Mouse (Mus musculus) intestine, embryonic 16.5 days (tissue): ENCODE data around the gene Foxa2. TPM values are rescaled to one million over a fixed set of nuclear protein-coding genes. Genes with fewer than 3 reads are reported as not detected.

ENCODE experiments used
- ATAC-seq: fragments of 200-750 bp; cut with Nextera tagmentation; 2 replicates; pipeline ENCODE4 v1.8.0; 2017; ENCODE audit warnings: moderate TSS enrichment, moderate library complexity
- H3K27ac ChIP-seq: fragments of 300-500 bp; sonication (generic); 2 replicates; pipeline ENCODE4 v1.5.1; 2014; ENCODE audit warnings: mild to moderate bottlenecking, low read length
- H3K27me3 ChIP-seq: fragments of 300-500 bp; sonication (generic); replicated peaks from 2 replicates; pipeline ENCODE4 v1.6.1; 2014; ENCODE audit warnings: low read length, control low read depth, mixed read lengths; ENCODE audit not compliant: control insufficient read depth, insufficient read depth
- H3K36me3 ChIP-seq: fragments of 300-500 bp; sonication (generic); 2 replicates; pipeline ENCODE4 v1.6.1; 2014; ENCODE audit warnings: low read length, control low read depth; ENCODE audit not compliant: control insufficient read depth, insufficient read depth
- H3K4me1 ChIP-seq: fragments of 300-500 bp; sonication (generic); 2 replicates; pipeline ENCODE4 v1.6.1; 2014; ENCODE audit warnings: low read length, control low read depth, mixed read lengths; ENCODE audit not compliant: control insufficient read depth, insufficient read depth
- H3K4me2 ChIP-seq: fragments of 300-500 bp; sonication (generic); 2 replicates; pipeline ENCODE4 v1.6.1; 2014; ENCODE audit warnings: low read depth, low read length, control low read depth
- H3K4me3 ChIP-seq: fragments of 300-500 bp; sonication (generic); 2 replicates; pipeline ENCODE4 v1.5.1; 2014; ENCODE audit warnings: mild to moderate bottlenecking, low read length
- H3K9ac ChIP-seq: fragments of 300-500 bp; sonication (generic); 2 replicates; pipeline ENCODE4 v1.6.1; 2014; ENCODE audit warnings: low read depth, low read length
- H3K9me3 ChIP-seq: fragments of 300-500 bp; sonication (generic); 2 replicates; pipeline ENCODE4 v1.6.1; 2016; ENCODE audit warnings: low read length, control low read depth; ENCODE audit not compliant: control insufficient read depth
- WGBS: fragments of 180-500 bp; shearing (Covaris S2); extraction: QIAGEN DNeasy Blood & Tissue Kit; methylation state at CpG from one replicate; pipeline ENCODE4 v1.1.7; 2014; 5-methylcytosine and 5-hydroxymethylcytosine counted together
- polyA plus RNA-seq: library from polyadenylated mRNA; unstranded; fragments of >200 nt; fragmentation: Nextera tagmentation; extraction: Ambion mirVana; gene quantifications from 2 replicates; pipeline ENCODE4 v1.2.1, GENCODE M21; 2015

Foxa2 gene
- polyA plus RNA-seq, 1 experiment from 2014 or later, result 4.1 TPM

- 0 out of 2 replicates have a peak, but pooled peaks cover 4% of the 10 kb centered on the region for H3K9me3 ChIP-seq
- H3K9ac ChIP-seq, result 0 out of 2 replicates have a peak overlapping the region, but pooled peaks have one; percentile 10
- ATAC-seq, result peak; percentile 50
- H3K36me3 ChIP-seq, result no peaks in the 10 kb centered on the region
- H3K4me2 ChIP-seq, result peak overlapping the region; percentile 65
- H3K4me1 ChIP-seq, result peaks cover 17% of the 10 kb centered on the region
- peaks cover 71% of the 10 kb centered on the region for H3K27me3 ChIP-seq
- no peak overlapping the region for H3K27ac ChIP-seq
- WGBS, result under 1% methylated on average over 41 of the region's 41 CpGs
- peak overlapping the region; percentile 42 for H3K4me3 ChIP-seq
These were observed 1.8 kb upstream of the Foxa2 start for GRCm38 (mm10) chr2:148048484-148049129.

DNA sequence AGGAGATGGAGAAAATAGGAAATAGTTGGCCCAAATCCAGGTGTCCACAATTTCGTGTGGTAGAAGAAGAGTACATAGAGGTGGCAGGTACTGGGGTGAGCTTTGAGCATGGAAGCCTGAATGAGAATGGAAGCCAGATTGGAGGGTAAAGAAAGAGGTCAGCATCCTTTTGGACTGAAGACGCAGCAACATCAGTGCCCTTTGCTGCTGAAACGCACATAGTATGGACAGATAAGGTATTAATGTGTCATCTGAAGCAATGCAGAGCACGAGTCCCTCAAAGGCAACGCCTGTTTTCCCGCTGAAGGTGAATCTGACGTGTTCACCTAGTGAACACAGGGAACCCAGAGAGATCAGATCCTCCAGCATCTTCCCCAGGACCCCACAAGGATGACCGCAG lies 842 bp upstream of the Foxa2 start:
- no peak overlapping the region for H3K27ac ChIP-seq
- 29% methylated on average over 8 of the region's 8 CpGs for WGBS
- no peak overlapping the region for H3K4me2 ChIP-seq
- no peaks in the 10 kb centered on the region for H3K36me3 ChIP-seq
- H3K4me3 ChIP-seq, result no peak overlapping the region
- no peak for ATAC-seq
- H3K9me3 ChIP-seq, result 0 out of 2 replicates have a peak, but pooled peaks cover 4% of the 10 kb centered on the region
- H3K9ac ChIP-seq, result no peak overlapping the region
- peaks cover 17% of the 10 kb centered on the region for H3K4me1 ChIP-seq
- peaks cover 70% of the 10 kb centered on the region for H3K27me3 ChIP-seq

- no peaks in the 10 kb centered on the region for H3K36me3 ChIP-seq
- peak overlapping the region; percentile 53; the same call in 1 of the 2 replicates for H3K9ac ChIP-seq
- peaks cover 76% of the 10 kb centered on the region for H3K27me3 ChIP-seq
- H3K9me3 ChIP-seq, result 0 out of 2 replicates have a peak, but pooled peaks cover 4% of the 10 kb centered on the region
- WGBS, result 1% methylated on average over 55 of the region's 65 CpGs
- ATAC-seq, result peak; percentile 61
- peak overlapping the region; percentile 54 for H3K4me3 ChIP-seq
- peaks cover 17% of the 10 kb centered on the region for H3K4me1 ChIP-seq
- H3K27ac ChIP-seq, result peak overlapping the region; percentile 54
- peak overlapping the region; percentile 76 for H3K4me2 ChIP-seq
These were observed 601 bp downstream of the Foxa2 start for GRCm38 (mm10) chr2:148045937-148046798.

GRCm38 (mm10) chr2:148045543-148045936 lies 1.2 kb downstream of the Foxa2 start:
- peak overlapping the region; percentile 76 for H3K4me2 ChIP-seq
- no peaks in the 10 kb centered on the region for H3K36me3 ChIP-seq
- H3K9ac ChIP-seq, result peak overlapping the region; percentile 51; the same call in 1 of the 2 replicates
- no peak overlapping the region for H3K27ac ChIP-seq
- peak; percentile 51 for ATAC-seq
- peaks cover 17% of the 10 kb centered on the region for H3K4me1 ChIP-seq
- 0 out of 2 replicates have a peak, but pooled peaks cover 4% of the 10 kb centered on the region for H3K9me3 ChIP-seq
- WGBS, result under 1% methylated on average over 25 of the region's 25 CpGs
- peaks cover 80% of the 10 kb centered on the region for H3K27me3 ChIP-seq
- peak overlapping the region; percentile 54 for H3K4me3 ChIP-seq

- H3K36me3 ChIP-seq, result no peaks in the 10 kb centered on the region
- peak overlapping the region; percentile 51 for H3K9ac ChIP-seq
- peak overlapping the region; percentile 76 for H3K4me2 ChIP-seq
- WGBS, result 2% methylated on average over 26 of the region's 26 CpGs
- peak overlapping the region; percentile 54 for H3K4me3 ChIP-seq
- 0 out of 2 replicates have a peak, but pooled peaks cover 4% of the 10 kb centered on the region for H3K9me3 ChIP-seq
- no peak for ATAC-seq
- H3K27me3 ChIP-seq, result peaks cover 85% of the 10 kb centered on the region
- H3K27ac ChIP-seq, result peak overlapping the region; percentile 19; the same call in 1 of the 2 replicates
- peaks cover 17% of the 10 kb centered on the region for H3K4me1 ChIP-seq
These were observed 1.8 kb downstream of the Foxa2 start for GRCm38 (mm10) chr2:148044877-148045539.

- Histone ChIP-seq H3K27ac (no peak overlapping the region), H3K4me2 (peak overlapping the region; percentile 76), H3K9me3 (0 out of 2 replicates have a peak, but pooled peaks cover 4% of the 10 kb centered on the region), H3K4me1 (peaks cover 20% of the 10 kb centered on the region), H3K36me3 (no peaks in the 10 kb centered on the region), H3K27me3 (peaks cover 89% of the 10 kb centered on the region), H3K4me3 (peak overlapping the region; percentile 54), H3K9ac (peak overlapping the region; percentile 51)
- no peak for ATAC-seq
- WGBS, result 12% methylated on average over 71 of the region's 71 CpGs
These were observed 2.5 kb downstream of the Foxa2 start for GRCm38 (mm10) chr2:148043976-148044876.

DNA sequence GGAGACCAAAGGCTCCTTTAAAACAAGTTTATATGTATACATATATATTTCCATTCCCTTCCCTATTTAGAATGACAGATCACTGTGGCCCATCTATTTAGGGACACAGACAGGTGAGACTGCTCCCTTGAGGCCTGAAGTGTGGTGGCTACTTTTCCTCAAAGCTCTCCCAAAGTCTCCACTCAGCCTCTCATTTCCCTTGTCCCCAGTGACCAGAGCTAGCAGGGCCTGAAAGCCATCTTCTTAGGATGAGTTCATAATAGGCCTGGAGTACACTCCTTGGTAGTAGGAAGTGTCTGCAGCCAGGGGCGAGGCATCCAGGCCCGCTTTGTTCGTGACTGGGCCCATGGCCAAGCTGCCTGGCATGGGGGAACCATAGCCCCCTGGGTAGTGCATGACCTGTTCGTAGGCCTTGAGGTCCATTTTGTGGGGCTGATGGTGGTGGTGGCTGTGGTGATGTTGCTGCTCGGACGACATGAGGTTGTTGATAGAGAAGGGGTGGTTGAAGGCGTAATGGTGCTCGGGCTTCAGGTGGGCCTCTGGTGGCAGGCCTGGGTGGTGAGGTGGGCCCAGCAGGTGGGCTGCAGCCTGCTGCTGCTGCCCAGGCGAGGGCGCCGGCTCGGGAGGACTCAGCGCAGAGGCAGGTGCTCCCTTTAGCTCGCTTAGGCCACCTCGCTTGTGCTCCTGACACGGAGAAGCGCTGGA lies 3.3 kb downstream of the Foxa2 start:
- Histone ChIP-seq H3K4me2 (peak overlapping the region; percentile 76), H3K9me3 (0 out of 2 replicates have a peak, but pooled peaks cover 4% of the 10 kb centered on the region), H3K36me3 (no peaks in the 10 kb centered on the region), H3K27me3 (peaks cover 88% of the 10 kb centered on the region), H3K4me3 (peak overlapping the region; percentile 54), H3K4me1 (peaks cover 17% of the 10 kb centered on the region), H3K27ac (no peak overlapping the region), H3K9ac (peak overlapping the region; percentile 51; the same call in 1 of the 2 replicates)
- WGBS, result 27% methylated on average over 17 of the region's 17 CpGs
- no peak for ATAC-seq

DNA sequence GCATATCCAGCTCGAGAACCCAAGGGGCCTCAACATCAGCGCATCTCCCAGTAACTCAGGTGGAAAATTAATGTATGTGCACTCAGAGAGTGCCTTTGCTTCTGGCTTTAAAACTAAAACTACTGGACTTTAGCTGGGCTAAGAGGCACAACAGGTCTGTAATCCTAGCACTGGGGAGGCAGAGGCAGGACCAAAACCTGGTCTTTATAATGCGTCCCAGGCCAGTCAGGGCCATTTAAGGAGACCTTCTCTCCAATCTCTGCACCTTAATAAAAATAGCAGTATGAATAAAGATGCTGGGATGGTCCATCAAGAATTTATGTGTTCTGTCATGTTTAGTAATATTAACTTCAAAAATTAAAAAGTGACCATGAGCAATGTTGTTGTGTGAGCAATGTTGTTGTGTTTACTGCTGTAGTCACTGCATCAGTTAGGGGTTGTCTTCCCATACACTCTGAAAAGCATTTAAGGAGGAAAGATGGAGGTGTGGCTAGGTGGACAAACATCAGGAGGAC lies 4.6 kb downstream of the Foxa2 start:
- no peak overlapping the region for H3K4me2 ChIP-seq
- WGBS, result 45% methylated on average over 3 of the region's 3 CpGs
- H3K4me1 ChIP-seq, result peaks cover 17% of the 10 kb centered on the region
- H3K36me3 ChIP-seq, result no peaks in the 10 kb centered on the region
- no peak overlapping the region for H3K9ac ChIP-seq
- H3K27me3 ChIP-seq, result peaks cover 93% of the 10 kb centered on the region
- H3K27ac ChIP-seq, result no peak overlapping the region
- no peak for ATAC-seq
- no peak overlapping the region for H3K4me3 ChIP-seq
- H3K9me3 ChIP-seq, result 0 out of 2 replicates have a peak, but pooled peaks cover under 1% of the 10 kb centered on the region
